Mouse (Mus musculus) hematopoietic stem cell, adult 5-6 weeks (primary cell): Measurements from ENCODE around the gene Dennd6a. TPM values are rescaled to one million over a fixed set of nuclear protein-coding genes. Genes with fewer than 3 reads are reported as not detected.
"Not testable (repeated sequence)": the region's sequence is repeated elsewhere in the genome, so short reads cannot be mapped to it uniquely, and the experiment has no call there.

ENCODE experiments used
- ATAC-seq, 2 experiments: fragments of 125-278 bp in 1 of 2; replicated peaks in 1 of 2; 2 replicates each; pipeline ENCODE4 v1.8.0; 2016 to 2017; ENCODE audit warnings: inconsistent platforms in 2 of 2, mild to moderate bottlenecking in 2 of 2, moderate number of reproducible peaks in 2 of 2, low read depth in 1 of 2, moderate TSS enrichment in 1 of 2; ENCODE audit not compliant: low FRiP score in 2 of 2, poor library complexity in 2 of 2, severe bottlenecking in 2 of 2, insufficient read depth in 1 of 2, low TSS enrichment in 1 of 2
- total RNA-seq: library from RNA; stranded (forward); fragments of 172-1452, 232-1000 nt; gene quantifications from 2 replicates; pipeline ENCODE4 v1.2.3, GENCODE M21; 2017

The Dennd6a gene
- 47.7 and 51.9 TPM in 2 replicates for total RNA-seq

DNA sequence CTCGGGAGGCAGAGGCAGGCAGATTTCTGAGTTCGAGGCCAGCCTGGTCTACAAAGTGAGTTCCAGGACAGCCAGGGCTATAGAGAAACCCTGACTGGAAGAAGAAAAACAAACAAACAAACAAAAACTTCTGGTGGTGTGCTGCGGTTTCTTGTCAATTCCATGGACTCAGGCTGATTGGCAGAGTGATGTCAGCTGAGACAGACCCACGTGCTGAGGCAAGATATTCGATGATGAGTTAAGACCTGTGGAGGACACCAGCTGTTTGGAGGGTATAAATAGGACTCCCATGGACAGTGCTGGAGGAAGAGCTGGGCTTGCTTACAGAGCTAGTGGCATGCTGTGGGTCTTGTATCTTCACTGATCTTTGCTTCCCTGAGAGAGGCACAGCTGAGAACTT, at the start of gene Dennd6a:
TSS of gene Dennd6a (plus strand) at position 301 of the 400 bp plus-strand sequence.
- ATAC-seq, result not testable (repeated sequence)

GRCm38 (mm10) chr14:26525955-26526354, 47.7 kb upstream of the Dennd6a start:
- ATAC-seq, result no peak

DNA sequence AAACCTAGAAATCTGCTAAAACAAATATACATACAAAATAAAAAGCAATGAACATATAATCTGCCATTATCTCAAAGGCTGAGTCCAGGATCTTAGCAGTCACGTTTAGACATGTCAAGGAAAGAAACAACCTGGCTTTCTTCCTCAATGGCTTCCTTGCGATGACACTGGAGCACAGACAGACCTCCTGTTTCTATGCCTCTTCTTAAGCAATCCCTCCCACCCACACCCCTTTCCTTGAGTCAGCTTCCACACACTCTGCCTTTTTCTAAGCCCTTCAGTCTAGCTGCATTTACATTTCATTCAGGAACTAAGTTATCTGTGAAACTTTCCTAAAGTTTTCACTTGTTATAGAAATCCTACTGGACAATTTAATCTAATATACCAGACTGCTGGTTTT, 45.4 kb upstream of the Dennd6a start:
- no peak for ATAC-seq

DNA sequence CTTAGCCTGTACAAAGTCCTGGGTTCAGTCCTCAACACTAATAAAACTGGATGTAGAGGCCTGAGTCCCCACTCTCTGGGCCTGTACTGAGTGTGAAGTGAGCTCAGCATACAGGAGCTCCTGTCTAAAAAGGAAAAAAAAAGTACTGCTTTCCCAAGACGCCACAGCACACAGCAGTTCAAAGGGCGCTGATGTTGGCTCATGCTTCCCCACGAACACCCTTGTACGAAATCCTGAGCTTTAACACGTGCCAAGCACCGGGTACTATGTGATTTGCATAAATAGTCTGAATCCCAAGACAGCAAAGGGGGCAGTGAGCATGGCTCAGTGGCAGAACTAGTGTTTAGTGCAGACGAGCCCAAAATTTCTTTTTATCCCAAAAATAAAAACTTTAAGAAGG, 43.3 kb upstream of the Dennd6a start:
- no peak for ATAC-seq

GRCm38 (mm10) chr14:26531410-26532313, 42.0 kb upstream of the Dennd6a start:
- ATAC-seq, result no peak

GRCm38 (mm10) chr14:26532752-26533151, 40.9 kb upstream of the Dennd6a start:
- ATAC-seq, result no peak

DNA sequence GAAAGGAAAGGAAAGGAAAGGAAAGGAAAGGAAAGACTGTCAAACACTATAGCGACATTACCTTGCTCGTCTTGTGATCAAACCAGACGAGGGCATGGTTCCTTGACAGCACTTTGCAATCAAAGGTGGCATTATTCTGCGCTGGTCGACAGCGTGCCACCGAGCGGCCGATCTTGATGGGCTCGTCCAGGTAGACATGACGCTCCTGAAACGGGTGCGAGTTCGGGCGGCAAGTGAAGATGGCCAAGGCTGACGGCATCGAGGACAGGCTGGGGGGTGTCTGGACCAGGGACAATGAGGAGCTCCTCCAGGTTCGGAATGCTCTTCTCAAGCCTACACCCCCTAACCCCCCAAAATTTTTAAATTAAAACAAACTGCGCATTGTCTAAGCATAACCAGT, 40.4 kb upstream of the Dennd6a start:
- ATAC-seq, result no peak

GRCm38 (mm10) chr14:26533821-26534756, 39.6 kb upstream of the Dennd6a start:
- ATAC-seq, result peak; percentile 9 to 25; a peak in 2 of 4 replicates

- ATAC-seq, result peak; percentile 97
Observed at GRCm38 (mm10) chr14:26534757-26535479, 38.7 kb upstream of the Dennd6a start, which contains the start of gene Slmap. Gene Slmap (minus strand): TSS chr14:26534931.

GRCm38 (mm10) chr14:26539241-26539640, 34.4 kb upstream of the Dennd6a start:
- no peak for ATAC-seq

GRCm38 (mm10) chr14:26540577-26540976, 33.1 kb upstream of the Dennd6a start:
- no peak for ATAC-seq

DNA sequence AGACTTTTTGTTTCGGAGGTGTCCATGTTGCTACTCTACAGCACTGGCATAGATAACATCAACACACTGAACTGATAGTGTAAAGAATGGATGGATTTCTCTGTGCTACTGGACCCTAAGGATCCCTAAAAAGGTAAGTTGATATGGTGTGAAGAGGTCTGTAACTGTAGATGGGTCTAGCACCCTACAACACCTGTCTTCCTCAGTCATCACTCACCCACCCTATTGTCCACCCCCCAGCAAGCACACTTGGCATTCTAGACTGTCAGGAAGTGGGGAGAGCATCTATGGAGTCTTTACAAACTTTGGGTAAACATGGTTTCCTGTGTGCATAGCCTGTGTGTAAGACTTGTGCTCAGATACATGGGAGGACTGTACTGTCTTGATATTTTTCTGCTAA, 31.5 kb upstream of the Dennd6a start:
- ATAC-seq, result no peak

GRCm38 (mm10) chr14:26547516-26548488, 25.9 kb upstream of the Dennd6a start:
- no peak for ATAC-seq

- ATAC-seq, result no peak
Observed at GRCm38 (mm10) chr14:26550712-26551111, 22.9 kb upstream of the Dennd6a start.

DNA sequence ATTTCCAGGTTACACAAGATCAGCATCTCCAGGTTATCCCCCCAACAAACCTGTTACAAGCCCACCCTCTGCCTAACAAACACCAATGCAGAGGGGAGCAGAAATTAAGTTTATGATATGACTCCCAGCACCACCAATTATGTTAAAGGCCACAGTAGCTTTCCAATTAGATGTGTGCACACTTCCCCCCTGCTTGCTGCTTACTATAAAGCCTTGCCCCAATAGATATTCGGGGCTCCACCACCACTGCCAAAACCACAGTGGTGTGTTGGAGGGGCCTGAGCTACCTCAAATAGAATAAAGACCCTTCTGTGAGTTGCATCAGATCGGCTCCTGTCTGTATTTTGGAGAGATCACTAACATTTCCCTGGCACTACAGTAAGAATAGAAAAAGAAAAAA, 21.2 kb upstream of the Dennd6a start:
- ATAC-seq, result no peak

DNA sequence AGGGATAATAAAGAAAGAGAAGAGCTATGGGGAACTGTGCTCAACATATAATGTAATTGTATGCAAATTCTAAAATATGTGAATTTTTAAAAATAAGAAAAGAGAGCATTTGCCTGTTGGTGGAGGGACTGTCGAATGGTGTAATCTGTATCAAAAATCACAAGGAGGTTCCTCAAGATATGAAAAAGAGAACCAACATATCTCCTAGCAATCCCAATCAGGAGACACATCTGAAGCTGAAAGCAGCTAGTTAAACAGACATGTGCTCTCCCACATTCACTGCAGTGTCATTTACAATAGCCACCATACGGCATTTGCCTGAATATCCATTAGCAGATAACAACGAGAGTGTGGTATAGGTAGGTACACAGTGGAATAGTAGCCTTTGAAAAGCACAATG, 20.8 kb upstream of the Dennd6a start:
- ATAC-seq, result no peak
